Mouse (Mus musculus) layer of hippocampus, adult 9-10 months (tissue): ENCODE results near the gene Efhc1.
"Not testable (repeated sequence)": the region's sequence is repeated elsewhere in the genome, so short reads cannot be mapped to it uniquely, and the experiment has no call there.

Experiments used
- DNase-seq: peaks from one replicate; pipeline ENCODE4 v3.0.0; 2022; ENCODE audit warnings: low spot score

Efhc1 gene

DNA sequence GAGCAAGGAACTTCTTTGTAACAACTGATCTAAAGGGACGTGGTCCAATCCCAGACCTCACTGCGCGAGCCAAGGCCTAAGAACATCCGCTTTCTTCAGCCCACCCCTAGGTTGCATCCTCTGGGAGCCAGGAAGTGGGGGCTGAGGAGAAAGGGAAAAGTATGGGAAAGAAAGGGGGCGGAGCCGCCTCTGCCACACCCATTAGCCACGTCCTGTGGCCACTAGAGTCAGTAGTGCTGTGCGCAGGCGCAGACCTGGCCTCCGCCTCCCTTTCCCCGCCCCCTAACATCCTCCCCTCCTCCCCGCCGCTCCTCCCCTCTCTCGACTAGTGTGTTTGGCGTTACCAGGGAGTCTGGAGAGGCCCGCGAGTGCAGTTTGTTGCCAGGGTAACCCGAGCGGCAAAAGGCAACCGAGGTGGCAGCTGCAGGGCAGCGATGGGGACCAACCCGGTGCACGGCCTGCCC, at the start of gene Efhc1:
TSS of gene Efhc1 (plus strand) at position 327 of the 464 bp plus-strand sequence.
- DNase-seq: peak; percentile 90

DNA sequence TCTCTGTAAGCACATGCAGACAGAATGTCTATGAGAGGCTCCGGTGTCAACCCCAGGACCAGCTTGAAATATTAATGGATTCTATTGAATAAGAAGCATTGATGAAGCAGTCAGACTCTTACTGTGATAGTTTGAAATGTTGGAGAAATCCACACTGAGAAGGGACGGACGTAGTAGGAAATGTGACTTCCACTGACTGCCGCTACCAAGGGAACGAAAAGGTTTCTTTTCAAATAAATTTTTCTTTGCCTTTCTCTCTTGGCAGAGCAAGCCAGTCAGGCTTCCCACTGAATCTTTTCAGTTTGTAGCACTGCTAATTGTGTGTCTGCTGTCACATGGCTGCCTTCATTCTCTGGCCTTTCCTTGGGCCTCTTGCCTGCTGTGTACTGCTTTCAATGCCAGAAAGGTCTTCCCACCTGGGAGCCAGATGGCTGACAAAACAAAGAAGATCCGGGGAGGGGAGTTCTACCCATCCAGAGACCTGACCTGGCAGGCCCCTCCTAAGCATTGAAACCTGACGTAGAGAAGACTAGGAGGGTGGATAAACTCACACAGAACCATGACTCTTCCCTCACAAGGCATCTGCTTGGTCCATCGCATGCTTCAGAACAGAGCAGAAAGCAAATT, 45.8 kb upstream of the Efhc1 start:
- peak; percentile 39 for DNase-seq

DNA sequence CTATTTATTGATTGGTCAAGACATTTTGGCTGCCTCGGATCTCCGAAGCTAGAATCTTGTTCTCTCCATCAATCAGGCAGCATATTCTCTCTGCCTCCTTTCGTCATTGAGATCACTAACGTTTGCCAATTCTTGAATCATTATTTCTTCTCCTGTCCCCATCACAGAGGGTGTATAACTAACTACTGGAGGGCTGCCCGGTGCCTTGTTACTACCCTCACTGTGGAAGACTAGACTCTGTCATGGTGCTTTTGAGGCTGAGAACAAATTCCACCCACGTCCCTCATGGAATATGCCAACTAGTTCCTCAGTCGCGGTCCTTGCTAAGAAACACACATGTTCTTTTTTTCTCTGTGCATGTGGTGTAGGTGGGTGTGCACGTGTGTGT, 45.3 kb upstream of the Efhc1 start:
- peak; percentile 72 for DNase-seq

DNA sequence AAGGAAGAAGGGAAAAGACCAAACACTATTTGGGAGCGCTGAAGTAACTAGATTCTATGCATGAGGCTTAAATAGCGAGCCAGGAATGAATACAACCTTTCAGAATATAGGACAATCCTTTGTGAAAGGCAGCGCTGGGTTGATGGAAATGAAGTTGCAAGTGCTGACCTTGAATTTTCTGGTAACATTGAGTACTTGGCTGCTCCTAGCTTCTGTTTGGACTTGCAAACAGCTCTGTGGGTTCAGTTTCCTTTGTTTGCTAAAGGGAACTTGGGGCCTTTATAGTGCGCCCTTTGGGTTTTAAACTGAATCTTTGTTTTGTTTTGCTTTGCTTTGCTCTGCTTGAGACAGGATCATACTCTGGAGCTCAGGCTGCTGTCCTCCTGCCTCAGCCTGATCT, 42.9 kb upstream of the Efhc1 start:
- DNase-seq: no peak

DNA sequence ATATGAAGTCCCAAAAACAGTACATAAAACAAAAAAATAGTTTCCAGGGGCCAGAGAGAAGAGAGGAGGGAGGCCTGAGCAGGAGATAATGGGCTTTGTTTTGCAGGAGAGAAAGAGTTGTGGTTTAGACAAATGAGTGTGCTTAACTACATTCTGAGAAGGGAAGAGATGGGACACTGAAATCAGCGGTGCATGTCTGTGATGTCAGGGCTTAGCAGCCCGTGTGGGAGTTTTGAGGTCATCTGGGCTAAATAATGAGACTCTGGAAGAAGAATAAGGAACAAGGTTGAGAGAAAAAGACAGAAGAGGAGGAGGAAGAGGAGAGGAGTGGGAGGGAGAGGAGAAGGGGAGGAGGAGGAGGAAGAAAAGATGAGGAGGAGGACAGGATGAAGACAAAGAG, 39.3 kb upstream of the Efhc1 start:
- no peak for DNase-seq

DNA sequence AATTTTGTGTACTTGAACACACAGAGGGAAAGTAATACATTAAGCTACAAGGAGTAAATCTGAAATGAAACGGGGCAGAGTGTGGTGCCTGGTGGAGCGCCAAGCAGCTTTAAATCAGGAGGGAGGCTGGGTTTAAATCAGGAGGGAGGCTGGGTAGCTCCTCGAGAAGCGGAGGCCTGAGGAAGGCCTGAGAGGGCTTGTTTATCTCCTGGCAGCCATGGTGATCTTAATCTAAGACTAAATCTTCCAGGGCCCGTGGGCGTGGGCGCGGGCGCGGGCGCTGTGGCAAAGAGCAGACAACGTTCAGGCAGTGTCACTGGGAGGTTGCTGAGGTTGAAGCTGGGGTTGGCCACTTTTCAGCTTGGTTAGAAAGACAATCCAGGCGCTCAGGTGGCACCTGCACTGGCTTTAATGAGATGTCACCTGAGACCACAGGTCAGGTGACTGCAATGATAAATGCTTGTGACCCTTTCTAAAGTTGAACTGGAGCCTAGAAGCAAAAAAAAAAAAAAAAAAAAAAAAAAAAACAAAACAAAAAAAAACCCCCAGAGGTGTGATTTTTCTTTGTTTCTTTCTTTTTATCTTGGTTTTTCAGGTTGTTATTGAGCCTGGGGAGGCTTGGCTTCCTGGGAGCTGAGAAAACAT, 38.8 kb upstream of the Efhc1 start:
- no peak for DNase-seq

DNA sequence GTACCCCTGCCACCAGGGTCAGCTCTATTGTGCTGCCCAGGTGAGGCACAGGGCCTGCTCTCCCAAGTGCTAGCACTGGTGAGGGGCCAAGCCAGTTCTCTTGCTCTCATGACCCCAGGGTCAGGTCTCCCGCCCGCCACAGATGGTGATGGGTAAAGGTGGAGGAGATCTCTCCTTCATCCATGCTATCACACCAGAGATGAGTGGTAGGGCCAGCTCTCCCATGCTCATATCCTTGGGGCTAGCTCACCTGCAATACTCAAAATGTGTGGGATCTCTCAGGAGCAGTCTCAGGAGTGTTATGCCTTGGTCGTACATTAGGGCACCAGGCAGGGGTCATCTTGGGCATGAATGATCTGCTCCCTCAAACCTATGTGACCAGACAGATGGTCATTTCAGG, 36.7 kb upstream of the Efhc1 start:
- no peak for DNase-seq

DNA sequence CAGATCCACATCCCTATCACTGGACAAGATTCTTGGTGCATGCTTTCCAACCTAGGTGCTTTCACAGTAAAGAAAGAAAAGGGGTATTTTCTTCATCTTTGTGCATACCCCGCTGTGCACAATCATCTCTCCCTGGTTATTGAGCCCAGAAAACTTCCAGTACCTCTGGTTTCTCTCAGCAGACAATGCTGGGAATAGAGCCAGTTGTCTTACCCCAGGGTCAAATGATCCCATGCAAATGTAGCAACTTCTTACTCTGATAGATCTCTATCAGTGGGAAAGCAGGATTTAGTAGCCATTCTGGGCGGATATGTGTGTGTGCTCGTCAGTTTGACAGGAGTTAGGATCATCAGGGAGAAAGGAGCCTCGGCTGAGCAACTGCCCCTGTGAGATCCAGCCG, 35.8 kb upstream of the Efhc1 start:
- no peak for DNase-seq

DNA sequence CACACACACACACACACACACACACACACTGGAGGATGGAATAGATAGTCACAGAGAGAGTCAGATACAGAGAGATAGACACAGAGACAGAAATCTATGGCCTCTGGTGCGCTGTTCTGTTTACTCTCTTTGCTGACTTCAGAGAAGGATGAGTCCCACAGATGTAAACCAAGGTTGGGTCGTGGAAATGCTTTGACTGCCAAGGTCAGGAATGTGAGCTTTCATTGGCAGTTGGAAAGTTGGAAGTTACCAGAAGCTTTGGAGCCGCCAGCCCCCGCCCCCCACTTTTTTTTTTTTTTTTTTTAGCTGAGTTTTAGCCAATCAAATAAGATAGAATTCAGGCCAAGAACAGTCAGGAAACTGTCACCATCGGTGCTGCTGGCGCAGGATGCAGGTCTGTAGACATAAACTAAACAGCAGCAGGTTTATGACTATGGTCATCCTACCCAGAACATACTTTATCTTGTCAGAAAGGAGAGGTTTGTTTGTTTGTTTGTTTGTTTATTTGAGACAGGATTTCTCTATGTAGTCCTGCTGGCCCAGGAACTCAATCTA, 33.9 kb upstream of the Efhc1 start:
- DNase-seq: no peak

DNA sequence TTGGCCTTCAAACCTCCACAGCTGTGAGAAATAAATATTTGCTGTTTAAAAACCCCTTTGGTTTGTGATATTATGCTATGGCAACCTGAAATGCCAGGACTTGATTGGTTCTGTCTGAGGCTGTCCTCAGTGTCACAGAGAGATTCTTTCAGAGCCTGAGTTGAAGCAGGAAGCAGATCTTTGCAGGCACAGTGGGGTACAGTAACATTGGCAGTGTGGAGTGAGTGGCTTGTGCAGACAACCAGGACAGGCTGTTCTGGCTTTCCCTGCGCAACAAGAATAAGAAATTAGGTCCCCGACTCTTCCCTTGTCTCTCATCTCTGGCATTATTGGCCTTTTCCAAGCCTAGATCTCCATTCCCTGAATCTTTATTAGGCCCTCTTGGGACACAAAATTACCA, 31.7 kb upstream of the Efhc1 start:
- no peak for DNase-seq

DNA sequence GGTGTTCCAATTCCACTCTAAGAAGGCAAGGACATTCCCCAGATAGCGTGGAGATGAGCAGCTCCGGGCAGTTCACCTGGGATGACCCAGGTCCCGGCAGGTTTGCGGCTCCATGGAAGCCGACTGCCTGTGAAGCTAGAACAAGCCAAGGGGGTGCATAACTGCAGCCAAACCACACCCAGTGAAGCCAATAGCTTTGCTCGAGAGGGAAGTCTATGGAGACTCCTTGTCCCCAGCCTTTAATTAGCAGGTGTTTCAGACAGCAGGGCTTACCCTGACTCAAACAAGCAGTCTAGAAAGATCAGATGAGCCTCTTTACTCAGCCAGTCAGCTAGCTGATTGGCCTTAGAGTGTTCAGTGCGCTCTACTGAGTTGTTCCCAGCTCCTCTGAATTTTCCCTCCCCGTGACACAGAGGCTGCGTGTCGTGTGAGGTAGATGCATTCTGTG, 30.3 kb upstream of the Efhc1 start:
- no peak for DNase-seq

DNA sequence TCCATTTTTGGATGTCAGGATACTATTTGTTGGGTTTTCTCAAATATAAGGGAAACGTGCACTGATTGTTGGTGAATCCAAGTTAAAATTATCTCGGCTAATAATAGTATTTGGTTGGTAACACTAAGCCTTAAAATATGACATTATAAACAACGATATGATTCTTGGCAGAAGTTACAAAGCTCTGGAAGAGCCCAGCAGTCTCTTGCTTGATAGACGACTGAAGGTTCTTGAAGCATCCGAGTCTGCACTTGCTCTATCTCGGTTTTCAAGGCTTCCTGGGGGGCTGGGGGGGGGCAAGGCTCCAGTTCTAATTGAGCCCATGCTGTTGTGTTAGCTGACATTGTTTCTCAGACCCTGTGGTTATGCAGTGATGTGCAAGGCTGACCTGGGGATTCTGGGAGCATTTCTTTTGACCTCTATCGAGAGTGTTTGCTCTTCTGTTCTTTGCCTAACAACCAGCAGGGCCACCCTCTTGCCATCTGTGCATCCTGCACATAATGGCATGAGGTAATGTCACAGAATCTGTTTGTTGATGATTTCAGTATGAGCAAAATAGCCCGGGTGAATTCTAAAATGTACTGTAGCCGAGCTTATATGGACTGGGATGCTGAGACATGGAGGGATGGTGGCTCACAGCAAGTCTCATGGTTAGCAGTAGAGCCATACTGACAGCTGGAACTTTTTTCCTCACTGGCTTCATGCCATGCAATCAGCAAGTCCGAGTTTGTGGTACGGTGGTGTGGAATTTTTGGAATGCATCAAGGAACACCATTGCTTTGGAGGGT, 28.6 kb upstream of the Efhc1 start:
- no peak for DNase-seq

DNA sequence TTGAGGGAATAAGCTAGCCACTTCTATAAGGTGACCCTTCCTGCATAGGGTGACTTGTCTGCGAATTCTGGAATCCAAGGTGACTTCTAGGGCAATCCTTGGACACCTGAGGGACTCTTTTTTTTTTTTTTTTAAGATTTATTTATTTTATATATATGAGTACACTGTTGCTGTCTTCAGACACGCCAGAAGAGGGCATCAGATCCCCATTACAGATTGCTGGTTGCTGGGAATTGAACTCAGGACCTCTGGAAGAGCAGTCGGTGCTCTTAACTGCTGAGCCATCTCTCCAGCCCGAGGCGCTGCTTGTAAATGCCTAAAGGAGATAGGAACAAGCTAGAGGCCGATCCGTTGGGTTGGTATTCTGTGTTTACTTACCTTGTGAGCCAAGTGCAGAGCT, 26.1 kb upstream of the Efhc1 start:
- DNase-seq: not testable (repeated sequence)

DNA sequence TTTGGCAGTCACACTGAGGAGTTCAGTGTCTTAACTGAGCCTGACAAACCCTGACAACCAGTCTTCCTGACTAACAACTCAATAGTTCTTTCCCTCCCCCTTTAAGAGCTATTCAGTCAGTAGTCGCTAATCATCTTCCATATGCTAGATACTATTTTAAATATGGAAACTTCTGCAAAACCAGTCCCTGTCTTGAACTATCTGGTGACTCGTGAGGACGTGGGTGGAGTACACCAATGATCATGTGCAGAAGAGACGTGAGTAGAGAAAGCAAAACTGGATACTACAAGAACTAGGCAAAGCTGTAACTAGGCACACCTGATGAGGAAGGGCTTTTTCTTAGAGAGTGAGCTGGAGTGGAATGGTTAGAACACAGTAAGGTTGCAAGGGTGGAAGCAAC, 25.5 kb upstream of the Efhc1 start:
- DNase-seq: no peak

DNA sequence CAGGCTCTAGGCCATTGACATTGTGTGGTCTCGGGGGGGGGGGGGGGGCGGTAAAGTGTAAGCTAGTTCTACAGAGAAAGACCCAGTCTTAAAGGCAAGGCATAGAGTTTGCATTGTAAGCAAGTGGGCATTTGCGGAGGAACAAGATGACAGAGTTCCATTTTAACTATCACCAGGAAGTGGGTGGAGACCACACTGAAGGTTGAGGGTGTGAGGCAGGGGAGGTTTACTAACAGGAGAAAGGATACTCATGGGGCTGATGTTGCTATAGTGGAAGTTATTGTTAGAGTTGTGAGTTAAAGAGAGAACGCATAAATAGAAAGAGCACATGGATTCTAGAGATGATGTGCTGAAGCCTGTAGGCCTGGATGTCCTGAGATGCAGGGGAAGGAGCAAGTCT, 25.1 kb upstream of the Efhc1 start:
- no peak for DNase-seq

DNA sequence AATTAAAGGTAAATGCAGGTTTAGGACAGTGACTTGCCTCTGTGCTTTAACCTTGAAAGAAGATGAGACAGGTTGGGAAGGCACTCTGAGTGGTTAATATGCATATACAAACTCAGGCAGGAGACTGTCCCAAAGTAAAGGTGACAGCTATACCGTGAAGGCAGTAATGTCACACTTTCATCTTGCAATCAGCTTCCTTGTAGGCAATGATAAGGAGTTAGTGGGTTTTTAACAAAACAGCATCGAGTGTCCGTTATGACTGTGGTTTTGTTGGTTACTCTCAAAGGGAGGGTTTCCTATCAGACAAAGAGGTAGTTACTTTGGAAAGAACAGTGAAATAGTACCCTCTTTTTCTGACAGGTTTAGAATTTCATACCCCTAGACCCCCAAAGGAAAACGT, 22.9 kb upstream of the Efhc1 start:
- no peak for DNase-seq

DNA sequence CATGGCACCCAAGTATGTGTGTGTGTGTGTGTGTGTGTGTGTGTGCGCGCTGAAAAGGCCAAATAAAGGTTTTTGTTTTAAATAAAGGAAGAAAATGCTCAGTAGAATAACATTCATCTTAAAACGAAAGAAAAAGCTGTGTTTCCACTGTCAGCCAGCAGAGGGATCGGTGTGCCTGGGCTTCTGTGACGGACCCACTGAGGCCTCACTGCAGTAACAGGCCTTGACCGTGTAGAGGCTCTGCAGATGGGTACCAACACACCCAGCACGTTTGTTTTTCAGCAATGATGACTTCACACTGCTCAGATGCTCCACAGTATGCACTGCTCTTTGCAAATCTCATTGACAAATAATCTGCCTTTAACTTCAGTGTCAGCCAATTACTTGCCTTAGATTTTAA, 18.0 kb upstream of the Efhc1 start:
- peak; percentile 72 for DNase-seq

DNA sequence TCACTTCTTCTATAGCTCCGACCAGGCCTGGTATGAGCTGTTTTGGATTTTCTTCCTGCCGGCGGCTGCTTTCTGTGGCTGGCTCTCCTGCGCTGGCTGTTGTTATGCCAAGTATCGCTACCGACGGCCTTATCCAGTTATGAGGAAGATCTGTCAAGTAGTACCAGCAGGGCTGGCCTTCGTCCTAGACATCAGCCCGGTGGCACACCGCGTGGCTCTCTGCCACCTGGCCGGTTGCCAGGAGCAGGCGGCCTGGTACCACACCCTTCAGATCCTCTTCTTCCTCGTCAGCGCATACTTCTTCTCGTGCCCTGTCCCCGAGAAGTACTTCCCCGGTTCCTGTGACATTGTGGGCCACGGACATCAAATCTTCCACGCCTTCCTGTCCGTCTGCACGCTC, 16.3 kb upstream of the Efhc1 start:
- DNase-seq: no peak

DNA sequence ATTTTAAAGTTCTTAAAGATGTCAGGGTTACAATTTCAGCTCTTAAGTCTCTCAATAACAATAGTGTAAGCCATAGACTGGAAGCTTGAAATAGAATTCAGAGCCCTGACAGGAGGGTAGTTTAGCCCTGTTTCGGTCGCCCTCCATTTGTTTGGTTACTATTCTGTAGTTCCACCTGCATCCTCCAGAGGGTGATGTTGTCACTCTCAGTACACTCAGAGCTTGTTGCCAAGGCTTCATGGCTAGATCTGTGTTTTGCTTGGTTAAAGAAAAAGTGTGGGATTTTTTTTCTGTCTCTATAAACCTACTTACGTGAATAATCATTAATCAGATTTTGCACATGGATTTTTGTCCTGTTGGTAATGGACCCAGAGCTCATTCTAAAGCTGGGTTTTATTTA, 12.4 kb upstream of the Efhc1 start:
- DNase-seq: peak; percentile 63

DNA sequence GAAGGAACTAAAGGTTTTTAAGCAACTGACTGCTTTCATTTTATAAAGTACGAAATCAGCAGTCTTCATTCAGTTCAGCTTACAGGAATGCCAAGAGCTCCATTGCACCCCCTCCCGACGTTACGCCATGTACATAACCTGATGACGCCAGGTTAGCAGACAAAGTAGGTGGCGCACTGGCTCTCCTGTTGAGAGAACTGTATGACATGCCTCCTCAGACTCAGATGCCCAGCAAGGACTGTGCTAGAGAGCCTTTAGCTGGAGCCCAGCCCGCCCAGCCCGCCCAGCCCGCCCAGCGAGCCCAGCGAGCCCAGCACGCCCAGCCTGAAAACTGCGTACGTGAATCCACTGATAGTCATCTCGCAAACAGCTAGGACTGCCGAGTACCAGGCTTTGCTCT, 11.3 kb upstream of the Efhc1 start:
- DNase-seq: no peak

DNA sequence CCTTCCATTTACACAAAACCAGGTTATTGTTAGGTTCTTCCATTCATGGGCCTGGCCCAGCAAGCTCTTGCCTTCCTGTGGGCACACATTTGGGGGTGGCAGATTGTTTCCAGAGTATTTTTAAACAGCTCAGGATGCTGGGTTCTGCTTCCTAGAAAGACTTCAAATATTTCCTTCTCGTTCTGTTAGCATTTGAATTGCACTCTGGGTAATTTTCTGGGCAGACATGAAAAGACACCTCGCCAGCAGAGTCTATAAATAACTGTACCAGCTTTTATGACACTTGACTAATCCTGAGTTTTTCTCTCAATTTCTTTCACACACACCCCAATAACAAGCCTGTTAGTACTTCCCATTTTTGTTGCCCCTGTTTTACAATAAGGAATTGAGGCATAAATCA, 10.1 kb upstream of the Efhc1 start:
- no peak for DNase-seq

DNA sequence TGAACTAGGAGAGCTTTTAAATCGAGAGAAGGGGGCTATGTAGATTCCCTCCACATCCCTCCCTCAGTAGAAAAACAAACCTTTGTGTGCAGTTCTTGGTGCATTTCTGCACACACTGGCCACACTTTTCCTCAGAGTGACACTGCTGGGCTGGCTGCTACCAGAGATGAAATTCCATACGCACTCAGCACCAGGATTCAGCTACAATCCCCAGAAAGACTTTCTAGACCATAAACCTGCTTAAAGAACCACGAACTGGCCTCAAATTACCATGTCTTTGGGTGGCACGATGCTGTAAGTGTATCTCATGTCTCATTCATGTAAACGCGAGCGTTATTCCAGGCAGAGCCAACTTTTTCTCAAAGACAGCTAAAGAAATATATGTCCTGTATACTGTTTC, 9.6 kb upstream of the Efhc1 start:
- no peak for DNase-seq

DNA sequence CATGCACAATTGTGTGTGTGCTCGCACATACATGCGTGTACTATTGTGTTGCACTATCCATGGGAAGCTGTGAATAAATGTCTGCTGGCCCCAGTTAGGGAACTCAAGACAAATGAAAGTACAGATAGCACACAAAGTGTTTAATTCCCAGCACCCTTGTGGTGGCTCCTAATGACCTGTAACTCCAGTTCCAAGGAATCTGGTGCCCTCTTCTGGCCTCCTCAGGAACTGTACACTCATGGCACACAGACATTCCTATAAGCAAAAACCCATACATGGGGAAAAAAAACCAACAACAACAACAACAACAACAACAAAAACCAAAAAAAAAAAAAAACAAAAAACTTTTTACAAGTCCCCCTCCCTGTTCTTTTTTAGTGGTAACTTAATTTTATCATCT, 8.4 kb upstream of the Efhc1 start:
- no peak for DNase-seq
